Mouse (Mus musculus) megakaryocyte, embryonic 14.5 days (primary cell): ENCODE results near the gene Irs3.

ENCODE experiments used
- FLI1 ChIP-seq: IDR thresholded peaks from 2 replicates; pipeline ENCODE4 v1.6.1; 2012; ENCODE audit warnings: low read length, inconsistent platforms, mixed read lengths
- GATA1 ChIP-seq: IDR thresholded peaks from 3 replicates; pipeline ENCODE4 v1.6.1; 2012; ENCODE audit warnings: mixed read lengths, low read length, inconsistent platforms, borderline replicate concordance

DNA sequence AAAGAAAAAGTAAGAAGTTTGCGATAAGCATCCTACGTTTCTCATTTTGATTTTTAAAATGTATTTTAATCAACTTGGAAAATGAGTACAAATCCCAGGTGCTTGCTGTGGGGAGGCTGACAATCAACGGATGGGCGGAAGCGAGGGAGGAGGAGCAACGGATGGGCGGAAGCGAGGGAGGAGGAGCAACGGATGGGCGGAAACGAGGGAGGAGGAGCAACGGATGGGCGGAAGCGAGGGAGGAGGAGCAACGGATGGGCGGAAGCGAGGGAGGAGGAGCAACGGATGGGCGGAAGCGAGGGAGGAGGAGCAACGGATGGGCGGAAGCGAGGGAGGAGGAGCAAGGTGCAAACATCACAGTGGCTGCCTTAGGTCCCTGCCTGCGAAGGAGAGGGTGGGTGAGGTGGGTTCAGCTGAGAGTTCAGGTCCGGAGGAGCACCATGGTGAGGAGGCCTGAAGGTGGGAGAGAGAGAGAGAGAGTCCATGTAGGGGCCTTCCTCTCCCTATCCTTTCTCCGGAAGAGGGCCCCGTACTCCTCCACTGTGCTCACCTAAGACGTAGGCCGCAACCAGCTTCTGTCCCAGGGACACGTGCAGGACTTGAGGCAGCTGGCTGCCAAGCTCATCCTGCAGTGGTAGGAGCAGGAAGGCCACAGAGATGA, 48.8 kb downstream of the Irs3 start:
- TF ChIP-seq GATA1 (no peak), FLI1 (no peak)
